Mouse (Mus musculus): Measurements from ENCODE around the gene Ciz1. TPM values are rescaled to one million over a fixed set of nuclear protein-coding genes. Genes with fewer than 3 reads are reported as not detected.

Gene Ciz1
- polyA plus RNA-seq, 1 experiment from 2014 or later: 44.7 TPM

DNA sequence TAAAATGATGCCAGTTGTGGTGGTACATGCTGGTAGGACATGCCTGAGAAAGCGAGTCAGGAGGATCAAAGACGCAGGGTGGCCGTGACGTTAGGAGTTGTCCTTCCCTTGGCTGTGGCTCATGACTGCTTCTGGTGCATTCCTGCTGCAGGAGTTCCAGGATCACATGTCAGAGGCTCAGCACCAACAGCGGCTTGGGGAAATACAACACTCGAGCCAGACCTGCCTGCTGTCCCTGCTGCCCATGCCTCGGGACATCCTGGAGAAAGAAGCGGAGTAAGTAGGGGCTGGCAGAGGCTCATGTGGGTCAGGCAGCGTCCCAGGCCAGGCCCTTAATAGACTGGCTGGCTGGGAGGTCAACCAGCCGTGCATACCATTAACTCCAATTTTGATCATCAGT lies 22.1 kb downstream of the Ciz1 start:
- H3K27ac ChIP-seq (ENCODE audit: low read length): no peak overlapping the region
- no peaks in the 10 kb centered on the region for H3K9me3 ChIP-seq (ENCODE audit: control insufficient read depth, low read depth, low read length)
- ATAC-seq (ENCODE audit: insufficient number of reproducible peaks, insufficient read depth, low FRiP score, low read depth): no peak
- H3K4me3 ChIP-seq (ENCODE audit: low read depth, low read length): no peak overlapping the region
- H3K4me1 ChIP-seq (ENCODE audit: control insufficient read depth, insufficient read depth, low read length): no peaks in the 10 kb centered on the region
- H3K4me2 ChIP-seq (replicated peaks; ENCODE audit: low read depth, low read length): no peak overlapping the region
- peaks cover 74% of the 10 kb centered on the region for H3K36me3 ChIP-seq (ENCODE audit: control insufficient read depth, insufficient read depth, low read length)
- 91% methylated on average over 10 of the region's 10 CpGs for WGBS
- no peak overlapping the region for H3K9ac ChIP-seq (replicated peaks; ENCODE audit: low read depth, low read length)
- H3K27me3 ChIP-seq (ENCODE audit: control insufficient read depth, insufficient read depth, low read length): no peaks in the 10 kb centered on the region

- no peak overlapping the region for H3K4me3 ChIP-seq (ENCODE audit: low read depth, low read length)
- H3K4me2 ChIP-seq (replicated peaks; ENCODE audit: low read depth, low read length): no peak overlapping the region
- no peak overlapping the region for H3K9ac ChIP-seq (replicated peaks; ENCODE audit: low read depth, low read length)
- no peaks in the 10 kb centered on the region for H3K9me3 ChIP-seq (ENCODE audit: control insufficient read depth, low read depth, low read length)
- no peak overlapping the region for H3K27ac ChIP-seq (ENCODE audit: low read length)
- WGBS: 91% methylated on average over 13 of the region's 13 CpGs
- ATAC-seq (ENCODE audit: insufficient number of reproducible peaks, insufficient read depth, low FRiP score, low read depth): no peak
- no peaks in the 10 kb centered on the region for H3K4me1 ChIP-seq (ENCODE audit: control insufficient read depth, insufficient read depth, low read length)
- peaks cover 62% of the 10 kb centered on the region for H3K36me3 ChIP-seq (ENCODE audit: control insufficient read depth, insufficient read depth, low read length)
- no peaks in the 10 kb centered on the region for H3K27me3 ChIP-seq (ENCODE audit: control insufficient read depth, insufficient read depth, low read length)
These were observed 23.3 kb downstream of the Ciz1 start for GRCm38 (mm10) chr2:32375317-32375940.

DNA sequence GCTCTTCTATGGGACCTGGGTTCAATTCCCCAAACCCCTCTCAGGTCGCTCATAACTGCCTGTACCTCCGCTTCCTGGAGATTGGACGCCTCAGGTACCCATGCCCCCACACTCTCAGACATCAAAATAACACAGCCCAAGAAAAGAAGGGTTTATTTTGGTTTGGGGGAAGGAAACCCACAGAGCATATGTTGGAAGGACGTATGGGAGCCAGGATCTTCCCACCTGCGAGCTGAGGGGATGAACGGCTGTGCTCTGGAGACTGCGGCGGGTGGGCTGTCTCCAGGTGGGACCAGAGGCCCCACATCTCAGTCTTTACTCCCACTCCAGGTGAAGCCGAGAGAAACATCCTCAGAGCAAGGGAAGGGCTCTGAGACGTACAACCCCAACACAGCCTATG lies 24.8 kb downstream of the Ciz1 start:
- ATAC-seq (ENCODE audit: insufficient number of reproducible peaks, insufficient read depth, low FRiP score, low read depth): no peak

GRCm38 (mm10) chr2:32380001-32380500 lies 27.9 kb downstream of the Ciz1 start:
- no peak overlapping the region for H3K4me3 ChIP-seq (ENCODE audit: low read depth, low read length)
- no peak for ATAC-seq (ENCODE audit: insufficient number of reproducible peaks, insufficient read depth, low FRiP score, low read depth)
- H3K36me3 ChIP-seq (ENCODE audit: control insufficient read depth, insufficient read depth, low read length): peaks cover 34% of the 10 kb centered on the region
- no peak overlapping the region for H3K9ac ChIP-seq (replicated peaks; ENCODE audit: low read depth, low read length)
- H3K4me1 ChIP-seq (ENCODE audit: control insufficient read depth, insufficient read depth, low read length): peaks cover 4% of the 10 kb centered on the region; the same call in 1 of the 2 replicates
- H3K4me2 ChIP-seq (replicated peaks; ENCODE audit: low read depth, low read length): no peak overlapping the region
- H3K9me3 ChIP-seq (ENCODE audit: control insufficient read depth, low read depth, low read length): no peaks in the 10 kb centered on the region
- H3K27me3 ChIP-seq (ENCODE audit: control insufficient read depth, insufficient read depth, low read length): no peaks in the 10 kb centered on the region
- H3K27ac ChIP-seq (ENCODE audit: low read length): no peak overlapping the region
- 89% methylated on average over 7 of the region's 7 CpGs for WGBS

More for the DNA sequence above, 24.8 kb downstream of the Ciz1 start:
- H3K36me3 ChIP-seq (ENCODE audit: control insufficient read depth, insufficient read depth, low read length): peaks cover 49% of the 10 kb centered on the region
- no peaks in the 10 kb centered on the region for H3K9me3 ChIP-seq (ENCODE audit: control insufficient read depth, low read depth, low read length)
- H3K27me3 ChIP-seq (ENCODE audit: control insufficient read depth, insufficient read depth, low read length): no peaks in the 10 kb centered on the region
- H3K4me3 ChIP-seq (ENCODE audit: low read depth, low read length): no peak overlapping the region
- no peak overlapping the region for H3K9ac ChIP-seq (replicated peaks; ENCODE audit: low read depth, low read length)
- no peak overlapping the region for H3K27ac ChIP-seq (ENCODE audit: low read length)
- no peak overlapping the region for H3K4me2 ChIP-seq (replicated peaks; ENCODE audit: low read depth, low read length)
- 95% methylated on average over 10 of the region's 10 CpGs for WGBS
- H3K4me1 ChIP-seq (ENCODE audit: control insufficient read depth, insufficient read depth, low read length): peaks cover 4% of the 10 kb centered on the region; the same call in 1 of the 2 replicates

DNA sequence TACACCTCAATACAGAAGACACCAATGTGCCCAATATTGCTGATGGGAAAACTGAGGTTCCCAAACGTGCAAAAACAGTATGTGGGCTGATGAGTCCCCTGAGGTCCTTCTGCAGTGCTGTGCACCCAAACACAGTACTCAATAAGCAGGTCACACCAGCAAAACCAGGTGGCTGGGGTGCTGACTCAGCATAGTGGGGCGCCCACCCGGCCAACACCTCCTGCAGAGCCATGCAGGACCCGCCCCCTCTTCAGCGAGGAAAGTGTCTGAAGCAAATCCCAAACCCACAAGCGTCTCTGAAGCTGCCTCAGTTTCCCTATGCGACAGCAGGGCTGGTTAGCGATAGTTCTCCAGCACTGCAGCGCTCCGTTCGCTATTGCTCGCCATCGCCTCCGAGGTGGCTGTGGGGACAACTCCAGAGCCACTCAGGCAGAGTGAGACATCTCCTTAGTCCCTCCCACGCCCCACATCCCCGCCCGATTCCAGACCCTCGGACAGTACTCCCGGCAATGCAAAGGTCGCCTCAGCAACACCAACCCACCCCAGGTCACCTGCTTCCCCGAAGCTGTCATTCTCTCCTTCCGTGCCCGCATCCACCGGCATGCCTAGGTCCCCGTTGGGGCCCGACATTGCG lies 29.1 kb downstream of the Ciz1 start:
- no peak overlapping the region for H3K27ac ChIP-seq (ENCODE audit: low read length)

DNA sequence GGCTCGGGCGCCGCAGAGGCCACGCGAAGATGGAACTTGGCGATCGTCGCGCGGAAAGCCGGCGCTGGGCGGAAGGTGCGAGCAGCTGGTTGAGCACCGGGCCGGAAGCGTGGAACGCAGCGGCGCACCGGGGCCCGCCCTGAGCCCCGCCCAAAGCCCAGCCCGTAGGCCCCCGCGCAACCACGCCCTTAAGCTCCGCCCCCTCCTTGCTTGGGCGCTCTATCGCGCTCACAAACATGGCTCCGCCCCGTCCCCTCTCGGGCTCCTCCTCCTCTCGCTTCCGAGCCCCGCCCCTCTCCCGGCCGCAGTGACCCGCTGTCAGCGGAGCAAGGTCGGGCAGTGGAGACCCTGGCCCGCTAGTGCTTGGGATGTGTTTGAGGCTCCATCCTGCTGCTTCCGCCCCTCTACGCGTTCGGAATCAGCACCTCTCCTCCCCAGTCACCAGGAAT lies 29.7 kb downstream of the Ciz1 start, which contains the start of gene 1110008P14Rik:
TSS of gene 1110008P14Rik (minus strand) at position 164 of the 449 bp plus-strand sequence.
- Histone ChIP-seq H3K4me2 (replicated peaks; ENCODE audit: low read depth, low read length) (peak within 1 kb of the TSS; percentile 98), H3K4me1 (ENCODE audit: control insufficient read depth, insufficient read depth, low read length) (peaks cover 4% of the 10 kb centered on the region; the same call in 1 of the 2 replicates), H3K9ac (replicated peaks; ENCODE audit: low read depth, low read length) (peak within 1 kb of the TSS; percentile 42; the same call in 1 of the 2 replicates), H3K9me3 (ENCODE audit: control insufficient read depth, low read depth, low read length) (no peaks in the 10 kb centered on the region), H3K36me3 (ENCODE audit: control insufficient read depth, insufficient read depth, low read length) (peaks cover 17% of the 10 kb centered on the region), H3K27ac (ENCODE audit: low read length) (no peak within 1 kb of the TSS), H3K4me3 (ENCODE audit: low read depth, low read length) (peak within 1 kb of the TSS; percentile 69), H3K27me3 (ENCODE audit: control insufficient read depth, insufficient read depth, low read length) (no peaks in the 10 kb centered on the region)
- peak; percentile 91 for ATAC-seq (ENCODE audit: insufficient number of reproducible peaks, insufficient read depth, low FRiP score, low read depth)
- WGBS: under 1% methylated on average over 47 of the region's 47 CpGs

More for the DNA sequence above, 29.1 kb downstream of the Ciz1 start:
- Histone ChIP-seq H3K9ac (replicated peaks; ENCODE audit: low read depth, low read length) (peak overlapping the region; percentile 42; the same call in 1 of the 2 replicates), H3K27me3 (ENCODE audit: control insufficient read depth, insufficient read depth, low read length) (no peaks in the 10 kb centered on the region), H3K4me3 (ENCODE audit: low read depth, low read length) (peak overlapping the region; percentile 69), H3K4me2 (replicated peaks; ENCODE audit: low read depth, low read length) (peak overlapping the region; percentile 98), H3K36me3 (ENCODE audit: control insufficient read depth, insufficient read depth, low read length) (peaks cover 23% of the 10 kb centered on the region), H3K4me1 (ENCODE audit: control insufficient read depth, insufficient read depth, low read length) (peaks cover 4% of the 10 kb centered on the region; the same call in 1 of the 2 replicates), H3K9me3 (ENCODE audit: control insufficient read depth, low read depth, low read length) (no peaks in the 10 kb centered on the region)
- WGBS: under 1% methylated on average over 27 of the region's 27 CpGs
- ATAC-seq (ENCODE audit: insufficient number of reproducible peaks, insufficient read depth, low FRiP score, low read depth): peak; percentile 38; the same call in 1 of the 2 replicates

GRCm38 (mm10) chr2:32382689-32383088 lies 30.6 kb downstream of the Ciz1 start:
- peaks cover 10% of the 10 kb centered on the region for H3K36me3 ChIP-seq (ENCODE audit: control insufficient read depth, insufficient read depth, low read length)
- H3K27me3 ChIP-seq (ENCODE audit: control insufficient read depth, insufficient read depth, low read length): no peaks in the 10 kb centered on the region
- no peak overlapping the region for H3K4me2 ChIP-seq (replicated peaks; ENCODE audit: low read depth, low read length)
- H3K27ac ChIP-seq (ENCODE audit: low read length): no peak overlapping the region
- peaks cover 4% of the 10 kb centered on the region; the same call in 1 of the 2 replicates for H3K4me1 ChIP-seq (ENCODE audit: control insufficient read depth, insufficient read depth, low read length)
- no peak overlapping the region for H3K4me3 ChIP-seq (ENCODE audit: low read depth, low read length)
- WGBS: 82% methylated on average over 2 of the region's 2 CpGs
- H3K9me3 ChIP-seq (ENCODE audit: control insufficient read depth, low read depth, low read length): no peaks in the 10 kb centered on the region
- no peak for ATAC-seq (ENCODE audit: insufficient number of reproducible peaks, insufficient read depth, low FRiP score, low read depth)
- H3K9ac ChIP-seq (replicated peaks; ENCODE audit: low read depth, low read length): no peak overlapping the region

GRCm38 (mm10) chr2:32387706-32388490 lies 35.8 kb downstream of the Ciz1 start, which contains the start of gene Lcn2:
Gene Lcn2 (minus strand): TSS chr2:32388252.
- Histone ChIP-seq H3K36me3 (ENCODE audit: control insufficient read depth, insufficient read depth, low read length) (no peaks in the 10 kb centered on the region), H3K4me1 (ENCODE audit: control insufficient read depth, insufficient read depth, low read length) (no peaks in the 10 kb centered on the region), H3K9me3 (ENCODE audit: control insufficient read depth, low read depth, low read length) (no peaks in the 10 kb centered on the region), H3K27ac (ENCODE audit: low read length) (no peak within 1 kb of the TSS), H3K4me2 (replicated peaks; ENCODE audit: low read depth, low read length) (no peak within 1 kb of the TSS), H3K9ac (replicated peaks; ENCODE audit: low read depth, low read length) (no peak within 1 kb of the TSS), H3K27me3 (ENCODE audit: control insufficient read depth, insufficient read depth, low read length) (no peaks in the 10 kb centered on the region), H3K4me3 (ENCODE audit: low read depth, low read length) (no peak within 1 kb of the TSS)
- WGBS: 67% methylated on average over 5 of the region's 5 CpGs
- ATAC-seq (ENCODE audit: insufficient number of reproducible peaks, insufficient read depth, low FRiP score, low read depth): no peak
